Mouse (Mus musculus): ENCODE results near the gene Kcnk3.

DNA sequence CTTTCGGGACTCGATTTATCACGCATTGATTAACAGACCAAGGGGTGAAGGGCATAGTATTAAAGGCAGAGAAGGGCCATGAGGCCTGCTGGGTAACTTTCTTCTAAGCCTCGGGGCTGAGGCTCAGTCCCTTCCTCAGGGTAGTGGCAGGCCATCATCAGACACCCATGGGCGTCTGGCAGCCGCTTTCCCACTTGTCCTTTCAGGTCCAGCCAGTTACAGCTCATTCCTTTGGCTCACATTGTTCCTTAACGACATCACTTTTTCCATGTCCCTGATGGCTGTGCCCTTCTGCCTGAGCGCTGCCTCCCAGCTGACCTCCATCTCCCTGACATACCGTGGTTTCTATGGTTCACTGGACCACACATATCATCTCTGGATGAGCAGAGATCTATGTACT lies 10.7 kb upstream of the Kcnk3 start:
- TF ChIP-seq CTCF (IDR thresholded peaks at IDR 0.05) (no peak), EP300 (IDR thresholded peaks at IDR 0.05) (peak; percentile 42; the same call in 1 of the 2 replicates)

All from lung, postnatal 0 days (tissue).